Mouse (Mus musculus): ENCODE measurements around the gene Eif4e. TPM values are rescaled to one million over a fixed set of nuclear protein-coding genes. Genes with fewer than 3 reads are reported as not detected.

Eif4e gene
- polyA plus RNA-seq (2015; fragmentation: Nextera tagmentation; extraction: Ambion mirVana) = 121 and 178 TPM in 2 replicates

DNA sequence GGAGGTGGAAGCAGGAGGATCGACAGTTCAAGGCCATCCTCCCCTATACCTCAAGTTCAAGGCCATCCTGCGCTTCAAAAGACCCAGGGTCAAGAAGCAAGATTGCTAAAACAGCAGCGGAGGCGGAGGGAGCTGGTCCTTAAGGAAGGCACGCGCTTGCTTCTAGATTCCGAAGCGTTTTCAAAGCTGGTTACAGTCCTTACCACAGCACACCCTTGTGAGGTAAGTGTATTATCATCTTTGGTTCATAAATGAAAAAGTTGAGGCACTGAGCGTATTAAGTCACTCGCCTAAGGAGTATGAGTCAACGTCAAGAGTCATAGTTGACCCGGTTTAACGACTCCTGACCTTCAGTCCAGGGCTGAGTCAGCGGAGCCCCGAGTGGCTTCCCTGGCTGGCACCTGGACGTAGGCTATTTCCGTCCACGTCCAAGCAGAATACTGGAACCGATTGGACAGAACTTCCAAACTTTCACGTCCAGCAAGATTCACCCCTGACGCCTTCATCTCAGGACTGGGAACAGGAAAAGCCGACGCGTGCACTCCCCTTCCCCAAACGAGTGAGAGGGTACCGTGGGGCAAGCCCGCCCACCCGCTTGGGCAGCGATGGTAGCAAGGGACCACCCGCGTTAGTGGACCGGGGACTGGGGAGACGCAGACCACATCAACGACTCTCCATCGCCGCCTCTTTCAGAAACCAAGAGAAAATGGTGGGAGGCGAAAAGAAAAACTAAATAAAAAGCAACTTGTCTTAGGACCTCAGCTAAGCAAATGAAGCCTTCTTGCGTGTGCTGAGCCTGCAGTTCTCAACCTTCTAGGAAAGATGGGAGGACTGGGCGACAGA, at the start of gene Eif4e:
Gene Eif4e (plus strand): TSS at position 107 of the 843 bp plus-strand sequence.

DNA sequence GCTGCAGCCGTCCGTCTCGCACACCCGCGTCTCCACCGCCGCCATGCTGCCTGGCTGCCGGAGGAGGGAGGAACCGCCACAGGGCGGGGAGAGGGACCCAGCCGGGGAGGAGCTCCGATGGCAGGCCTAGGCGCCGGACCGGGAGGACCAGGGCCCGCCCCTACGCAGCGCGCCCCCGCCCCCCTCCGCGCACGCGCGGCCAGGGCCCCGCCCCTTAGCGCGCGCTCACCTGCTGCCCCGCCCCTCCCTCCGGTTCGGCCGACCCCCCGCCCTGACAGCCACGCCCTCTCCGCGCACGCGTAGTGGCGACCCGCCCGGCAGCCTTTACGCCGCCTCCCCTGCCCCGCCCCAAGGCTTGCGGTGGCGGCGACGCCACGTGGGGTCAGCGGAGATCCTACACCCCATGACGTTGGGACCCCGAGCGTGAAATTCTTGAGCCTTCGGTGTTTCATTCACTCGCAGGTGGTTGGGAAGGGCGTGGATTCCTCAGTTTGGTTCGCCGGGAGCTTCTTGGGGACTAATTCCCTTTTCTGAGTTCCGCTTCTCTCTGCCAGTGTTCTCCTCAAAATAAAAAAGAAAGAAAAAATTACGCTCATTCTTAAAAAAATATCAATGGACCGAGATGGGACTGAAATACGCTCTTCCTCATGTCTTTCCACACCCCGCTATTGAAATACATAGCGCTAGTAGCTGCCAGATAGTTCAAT, 36.5 kb upstream of the Eif4e start, which contains the start of gene Metap1:
Gene Metap1 (minus strand): TSS at position 189 of the 707 bp plus-strand sequence.

Small RNA genes lying within 50 kb of the gene (microRNA-seq; reads per million reads assigned to microRNA genes)
- gene Mir1956 (ENCODE audit: borderline replicate concordance, insufficient number of aligned reads) = not detected

Other genes starting within 250 kb of the Eif4e start
- not detected in 2 replicates for gene Adh6a, start 212.9 kb upstream of the Eif4e start, polyA plus RNA-seq (2015; fragmentation: Nextera tagmentation; extraction: Ambion mirVana)
- gene Adh6b, start 184.4 kb upstream of the Eif4e start, polyA plus RNA-seq (2015; fragmentation: Nextera tagmentation; extraction: Ambion mirVana) = 0.09 and 0.19 TPM in 2 replicates
- gene Adh4, start 110.7 kb upstream of the Eif4e start, polyA plus RNA-seq (2015; fragmentation: Nextera tagmentation; extraction: Ambion mirVana) = 0.50 TPM in 1 of 2 replicates, not detected in the other
- 405 and 503 TPM in 2 replicates for gene Adh5, start 83.1 kb upstream of the Eif4e start, polyA plus RNA-seq (2015; fragmentation: Nextera tagmentation; extraction: Ambion mirVana)
- gene Metap1, start 36.7 kb upstream of the Eif4e start, polyA plus RNA-seq (2015; fragmentation: Nextera tagmentation; extraction: Ambion mirVana) = 18.9 and 32.5 TPM in 2 replicates
- gene Tspan5, start 216.0 kb downstream of the Eif4e start, polyA plus RNA-seq (2015; fragmentation: Nextera tagmentation; extraction: Ambion mirVana) = 21.5 and 27.0 TPM in 2 replicates